Mouse (Mus musculus): ENCODE measurements at regions not wholly inside any gene's neighbourhood (a gene's known extent, or its start where the extent isn't known, plus 50 kb on each side); places are given as distances from the start of the nearest gene placed in this dataset.
A peak's percentile ranks its signal among the peaks of the same experiment; 100 is the strongest.

DNA sequence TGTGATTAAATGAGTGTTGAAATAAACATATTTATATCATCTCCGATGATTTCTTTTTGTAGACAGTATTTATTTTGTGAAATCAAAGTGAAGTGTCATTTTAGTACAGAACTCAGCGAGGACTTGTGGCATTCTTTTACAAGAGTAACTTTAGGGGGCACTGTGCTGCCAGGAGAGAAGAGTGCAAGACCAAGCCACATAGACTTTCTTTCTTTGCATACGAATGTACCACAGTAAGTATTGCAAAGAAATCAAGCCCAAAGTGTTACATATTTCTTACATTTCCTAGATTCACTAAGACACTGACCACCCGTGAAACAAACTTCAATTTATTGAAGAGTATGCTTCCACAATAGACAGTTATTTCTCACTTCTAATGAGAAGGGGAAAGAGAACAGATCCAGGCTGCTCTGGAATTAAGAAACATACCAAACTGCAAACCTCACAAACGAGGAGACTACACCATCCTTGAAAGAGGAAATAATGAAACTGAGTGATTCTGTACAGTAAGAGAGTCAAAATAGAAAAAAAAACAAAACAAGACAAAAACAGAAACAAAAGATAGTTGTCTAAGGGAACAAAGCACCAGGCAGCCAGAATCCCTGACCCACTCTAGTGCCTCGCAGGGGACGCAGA lies 847.8 kb upstream of the Epha7 start:
- 37% methylated on average over 7 of the region's 7 CpGs for WGBS

DNA sequence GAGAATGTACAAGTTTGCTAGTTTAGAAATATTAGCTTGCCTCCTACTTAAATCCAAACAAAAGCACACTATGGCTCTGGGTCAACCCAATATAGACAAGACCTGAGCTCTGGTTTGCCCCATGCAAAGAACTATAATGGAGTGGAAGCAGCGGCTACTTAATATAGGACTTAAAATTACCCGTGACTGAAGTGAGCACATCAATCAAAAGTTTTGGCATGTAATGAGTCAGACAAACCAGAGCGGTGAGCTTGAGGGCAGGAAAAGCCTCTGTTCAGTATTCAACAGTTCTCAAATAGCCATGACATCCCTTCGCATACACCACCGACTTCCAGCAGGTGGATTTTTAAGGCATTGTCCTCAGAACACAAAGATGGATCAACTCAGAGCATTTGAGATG lies 842.4 kb upstream of the Epha7 start:
- DNase-seq (ENCODE audit: low spot score) (peak; percentile 29), ATAC-seq (ENCODE audit: insufficient read depth, low FRiP score, low TSS enrichment) (peak; percentile 55)
- 18% methylated on average over 5 of the region's 5 CpGs for WGBS
- Histone ChIP-seq H3K4me1 (ENCODE audit: control insufficient read depth, insufficient read depth, low read length) (0 out of 2 replicates have a peak, but pooled peaks cover 5% of the 10 kb centered on the region), H3K36me3 (ENCODE audit: control insufficient read depth, insufficient read depth, low read length) (no peaks in the 10 kb centered on the region), H3K27ac (ENCODE audit: low read depth, low read length) (no peak overlapping the region), H3K4me2 (ENCODE audit: low read depth) (no peak overlapping the region), H3K9ac (ENCODE audit: low read length) (no peak overlapping the region), H3K27me3 (ENCODE audit: control insufficient read depth, insufficient read depth, low read length) (no peaks in the 10 kb centered on the region), H3K4me3 (ENCODE audit: low read depth, low read length) (no peak overlapping the region), H3K9me3 (ENCODE audit: control insufficient read depth, low read length) (no peaks in the 10 kb centered on the region)

More for the DNA sequence above, 847.8 kb upstream of the Epha7 start:
- Histone ChIP-seq H3K4me2 (ENCODE audit: low read depth) (no peak overlapping the region), H3K4me1 (ENCODE audit: control insufficient read depth, insufficient read depth, low read length) (no peaks in the 10 kb centered on the region), H3K36me3 (ENCODE audit: control insufficient read depth, insufficient read depth, low read length) (no peaks in the 10 kb centered on the region), H3K27me3 (ENCODE audit: control insufficient read depth, insufficient read depth, low read length) (no peaks in the 10 kb centered on the region), H3K4me3 (ENCODE audit: low read depth, low read length) (no peak overlapping the region), H3K27ac (ENCODE audit: low read depth, low read length) (no peak overlapping the region), H3K9ac (ENCODE audit: low read length) (no peak overlapping the region), H3K9me3 (ENCODE audit: control insufficient read depth, low read length) (no peaks in the 10 kb centered on the region)
- DNase-seq (ENCODE audit: low spot score) (no peak), ATAC-seq (ENCODE audit: insufficient read depth, low FRiP score, low TSS enrichment) (no peak)

DNA sequence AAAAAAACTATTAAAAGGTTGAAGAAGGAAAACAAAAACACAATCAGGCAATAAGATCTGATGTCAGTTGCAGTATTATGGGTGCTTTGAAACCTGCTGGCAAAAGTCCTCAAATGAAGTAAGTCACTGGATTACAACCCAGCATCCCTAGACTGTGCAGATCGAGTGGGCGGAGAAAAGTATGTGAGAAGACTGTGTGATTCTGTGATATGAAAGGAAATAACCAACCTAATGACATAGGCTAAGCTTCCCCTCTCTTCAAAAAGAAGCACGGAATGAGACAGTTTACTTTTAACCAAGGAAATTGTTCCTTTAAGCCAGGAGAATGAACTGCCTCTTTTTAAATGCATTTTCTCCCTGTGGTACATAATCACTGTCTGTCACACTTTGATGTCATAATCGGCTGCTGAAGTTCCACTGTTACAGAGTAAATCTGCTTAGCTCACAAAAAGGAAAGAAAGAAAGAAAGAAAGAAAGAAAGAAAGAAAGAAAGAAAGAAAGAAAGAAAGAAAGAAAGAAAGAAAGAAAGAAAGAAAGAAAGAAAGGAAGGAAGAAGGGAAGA lies 833.6 kb upstream of the Epha7 start:
- no peak for ATAC-seq (ENCODE audit: insufficient read depth, low FRiP score, low TSS enrichment)
- WGBS, result 61% methylated on average over 4 of the region's 4 CpGs
- no peak overlapping the region for H3K9ac ChIP-seq (ENCODE audit: low read length)
- no peak for DNase-seq (ENCODE audit: low spot score)
- no peak overlapping the region for H3K4me3 ChIP-seq (ENCODE audit: low read depth, low read length)
- H3K27me3 ChIP-seq (ENCODE audit: control insufficient read depth, insufficient read depth, low read length), result no peaks in the 10 kb centered on the region
- no peaks in the 10 kb centered on the region for H3K4me1 ChIP-seq (ENCODE audit: control insufficient read depth, insufficient read depth, low read length)
- no peaks in the 10 kb centered on the region for H3K36me3 ChIP-seq (ENCODE audit: control insufficient read depth, insufficient read depth, low read length)
- H3K4me2 ChIP-seq (ENCODE audit: low read depth), result no peak overlapping the region
- no peak overlapping the region for H3K27ac ChIP-seq (ENCODE audit: low read depth, low read length)
- H3K9me3 ChIP-seq (ENCODE audit: control insufficient read depth, low read length), result no peaks in the 10 kb centered on the region

DNA sequence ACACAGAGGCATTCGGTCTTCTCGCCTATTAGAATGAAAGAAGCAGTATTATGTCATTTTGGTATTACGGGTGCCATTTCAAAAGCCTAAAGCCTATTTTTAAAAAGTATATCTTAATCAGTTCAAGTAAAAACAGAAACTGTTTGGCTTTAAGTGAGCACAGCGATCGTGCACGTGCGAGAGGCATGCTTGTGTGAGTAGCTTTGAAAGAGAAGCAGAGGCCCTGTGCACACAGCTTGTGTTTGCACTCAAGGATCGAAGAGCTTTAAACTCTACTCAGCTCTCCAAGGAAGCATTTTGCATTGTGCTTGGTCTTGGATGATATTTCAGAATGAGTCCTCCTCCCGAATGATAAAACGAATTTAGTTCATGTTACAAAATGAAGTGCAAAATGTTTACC lies 833.1 kb upstream of the Epha7 start:
- Histone ChIP-seq H3K4me1 (ENCODE audit: control insufficient read depth, insufficient read depth, low read length) (no peaks in the 10 kb centered on the region), H3K9ac (ENCODE audit: low read length) (no peak overlapping the region), H3K4me3 (ENCODE audit: low read depth, low read length) (no peak overlapping the region), H3K36me3 (ENCODE audit: control insufficient read depth, insufficient read depth, low read length) (no peaks in the 10 kb centered on the region), H3K27ac (ENCODE audit: low read depth, low read length) (no peak overlapping the region), H3K9me3 (ENCODE audit: control insufficient read depth, low read length) (no peaks in the 10 kb centered on the region), H3K4me2 (ENCODE audit: low read depth) (no peak overlapping the region), H3K27me3 (ENCODE audit: control insufficient read depth, insufficient read depth, low read length) (no peaks in the 10 kb centered on the region)
- no peak for ATAC-seq (ENCODE audit: insufficient read depth, low FRiP score, low TSS enrichment)
- 79% methylated on average over 10 of the region's 10 CpGs for WGBS
- no peak for DNase-seq (ENCODE audit: low spot score)

DNA sequence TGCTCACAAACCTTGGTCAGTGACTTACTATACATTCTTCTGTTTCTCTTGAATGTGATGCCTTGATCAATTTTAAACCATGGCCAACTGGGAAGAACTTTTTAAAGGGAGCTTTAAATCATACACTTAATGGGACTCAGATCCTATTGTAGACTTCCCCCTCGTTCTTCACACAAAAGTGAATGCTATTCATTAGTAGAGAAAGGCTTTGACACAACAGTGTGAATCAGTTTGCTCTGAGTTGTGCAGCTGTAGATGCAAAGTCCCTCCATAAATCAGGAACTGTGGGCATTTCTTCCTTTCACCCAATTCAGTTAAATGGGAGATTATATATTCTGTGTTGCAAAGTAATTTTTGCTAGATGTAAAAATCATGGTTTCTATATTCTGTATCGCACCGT lies 831.6 kb upstream of the Epha7 start:
- Histone ChIP-seq H3K36me3 (ENCODE audit: control insufficient read depth, insufficient read depth, low read length) (no peaks in the 10 kb centered on the region), H3K27me3 (ENCODE audit: control insufficient read depth, insufficient read depth, low read length) (no peaks in the 10 kb centered on the region), H3K9ac (ENCODE audit: low read length) (no peak overlapping the region), H3K4me3 (ENCODE audit: low read depth, low read length) (no peak overlapping the region), H3K27ac (ENCODE audit: low read depth, low read length) (no peak overlapping the region), H3K9me3 (ENCODE audit: control insufficient read depth, low read length) (no peaks in the 10 kb centered on the region), H3K4me1 (ENCODE audit: control insufficient read depth, insufficient read depth, low read length) (no peaks in the 10 kb centered on the region), H3K4me2 (ENCODE audit: low read depth) (no peak overlapping the region)
- ATAC-seq (ENCODE audit: insufficient read depth, low FRiP score, low TSS enrichment), result peak; percentile 71
- 47% methylated on average over 3 of the region's 3 CpGs for WGBS
- no peak for DNase-seq (ENCODE audit: low spot score)

DNA sequence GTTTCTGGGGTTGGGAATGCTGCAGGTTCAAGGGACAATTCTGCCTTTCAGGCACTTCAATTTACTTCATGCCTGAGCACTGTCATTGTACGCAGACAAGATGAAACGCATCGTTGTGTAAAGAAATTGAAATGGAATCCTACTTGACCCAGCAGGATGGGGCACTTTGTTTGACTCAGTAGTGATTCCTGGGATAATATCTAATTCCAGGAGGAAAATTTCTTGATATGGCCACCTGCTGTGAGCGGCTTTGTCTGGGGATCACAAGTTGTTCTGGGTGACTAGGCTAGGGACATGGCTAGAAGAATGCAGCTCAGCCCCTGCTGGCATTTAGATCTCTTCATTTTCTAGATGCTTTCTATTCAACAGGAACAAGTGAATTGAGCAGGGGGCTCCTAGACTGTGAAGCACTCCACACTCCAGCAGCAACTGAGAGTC lies 824.9 kb upstream of the Epha7 start:
- DNase-seq (ENCODE audit: low spot score) (peak; percentile 38), ATAC-seq (ENCODE audit: insufficient read depth, low FRiP score, low TSS enrichment) (peak; percentile 51; the same call in 1 of the 2 replicates)
- Histone ChIP-seq H3K4me2 (ENCODE audit: low read depth) (no peak overlapping the region), H3K9ac (ENCODE audit: low read length) (no peak overlapping the region), H3K9me3 (ENCODE audit: control insufficient read depth, low read length) (no peaks in the 10 kb centered on the region), H3K27ac (ENCODE audit: low read depth, low read length) (no peak overlapping the region), H3K27me3 (ENCODE audit: control insufficient read depth, insufficient read depth, low read length) (no peaks in the 10 kb centered on the region), H3K4me1 (ENCODE audit: control insufficient read depth, insufficient read depth, low read length) (peaks cover 5% of the 10 kb centered on the region; the same call in 1 of the 2 replicates), H3K36me3 (ENCODE audit: control insufficient read depth, insufficient read depth, low read length) (no peaks in the 10 kb centered on the region), H3K4me3 (ENCODE audit: low read depth, low read length) (no peak overlapping the region)
- WGBS, result 20% methylated on average over 4 of the region's 4 CpGs

DNA sequence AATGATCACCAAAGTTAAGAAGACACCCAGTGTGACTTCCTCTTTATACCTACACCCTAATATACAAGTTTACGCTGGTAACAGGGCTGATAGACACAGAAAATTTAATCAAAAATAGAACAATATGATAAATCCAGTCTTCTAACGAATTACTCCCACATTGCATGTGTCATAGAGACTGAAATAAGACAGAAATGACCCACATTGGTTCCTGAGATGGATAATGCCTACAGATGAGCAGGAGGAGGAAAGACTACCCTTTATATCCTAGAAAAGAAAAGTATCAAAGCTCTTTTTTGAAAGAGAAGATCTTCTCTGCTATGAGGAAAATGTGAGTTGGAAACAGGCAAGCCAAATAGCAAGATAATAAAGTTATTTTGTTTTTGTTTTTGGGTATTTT lies 818.5 kb upstream of the Epha7 start:
- WGBS, result 78% methylated on average over 2 of the region's 2 CpGs
- DNase-seq (ENCODE audit: low spot score) (no peak), ATAC-seq (ENCODE audit: insufficient read depth, low FRiP score, low TSS enrichment) (no peak)
- Histone ChIP-seq H3K27ac (ENCODE audit: low read depth, low read length) (no peak overlapping the region), H3K4me3 (ENCODE audit: low read depth, low read length) (no peak overlapping the region), H3K4me1 (ENCODE audit: control insufficient read depth, insufficient read depth, low read length) (no peaks in the 10 kb centered on the region), H3K27me3 (ENCODE audit: control insufficient read depth, insufficient read depth, low read length) (no peaks in the 10 kb centered on the region), H3K36me3 (ENCODE audit: control insufficient read depth, insufficient read depth, low read length) (no peaks in the 10 kb centered on the region), H3K4me2 (ENCODE audit: low read depth) (no peak overlapping the region), H3K9ac (ENCODE audit: low read length) (no peak overlapping the region), H3K9me3 (ENCODE audit: control insufficient read depth, low read length) (no peaks in the 10 kb centered on the region)

DNA sequence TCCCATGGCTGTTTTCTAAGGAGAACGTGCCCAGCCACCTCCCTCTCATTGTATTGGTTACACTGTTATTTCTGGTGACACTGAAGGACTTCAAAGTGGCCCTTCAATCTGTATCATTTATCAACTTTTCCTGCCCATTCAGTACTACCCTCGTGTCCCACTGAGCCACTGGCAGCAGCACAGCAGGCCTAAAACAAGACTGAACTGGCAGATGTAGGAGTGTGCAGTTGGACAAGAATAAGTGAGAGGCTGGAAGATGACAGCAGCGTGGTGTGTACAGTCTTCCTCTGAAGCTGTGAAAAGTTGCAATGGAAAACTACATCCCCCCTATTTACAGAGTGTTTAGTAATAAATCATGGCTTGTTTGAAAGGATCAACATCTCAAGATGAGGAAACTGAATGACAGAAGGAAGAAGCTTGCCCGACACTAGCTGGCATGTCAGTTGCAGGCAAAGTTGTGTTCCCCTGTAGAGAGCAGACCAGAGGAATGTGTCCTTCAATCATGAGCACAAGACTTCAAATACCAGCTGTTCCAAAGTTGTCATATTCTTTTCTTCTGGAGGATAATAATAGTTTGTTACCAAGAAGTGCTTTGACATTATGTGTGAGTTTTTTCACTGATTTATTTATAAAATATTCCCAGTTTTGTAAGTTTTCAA lies 811.0 kb upstream of the Epha7 start:
- no peak overlapping the region for H3K4me3 ChIP-seq (ENCODE audit: low read depth, low read length)
- no peak overlapping the region for H3K9ac ChIP-seq (ENCODE audit: low read length)
- no peak for ATAC-seq (ENCODE audit: insufficient read depth, low FRiP score, low TSS enrichment)
- H3K4me1 ChIP-seq (ENCODE audit: control insufficient read depth, insufficient read depth, low read length), result no peaks in the 10 kb centered on the region
- no peak overlapping the region for H3K27ac ChIP-seq (ENCODE audit: low read depth, low read length)
- H3K36me3 ChIP-seq (ENCODE audit: control insufficient read depth, insufficient read depth, low read length), result no peaks in the 10 kb centered on the region
- peak; percentile 14 for DNase-seq (ENCODE audit: low spot score)
- no peaks in the 10 kb centered on the region for H3K9me3 ChIP-seq (ENCODE audit: control insufficient read depth, low read length)
- H3K27me3 ChIP-seq (ENCODE audit: control insufficient read depth, insufficient read depth, low read length), result no peaks in the 10 kb centered on the region
- H3K4me2 ChIP-seq (ENCODE audit: low read depth), result no peak overlapping the region
- 27% methylated on average over 4 of the region's 4 CpGs for WGBS

Data from neural tube, embryonic 11.5 days (tissue).